Mouse (Mus musculus): ENCODE results near the gene Cyct.

DNA sequence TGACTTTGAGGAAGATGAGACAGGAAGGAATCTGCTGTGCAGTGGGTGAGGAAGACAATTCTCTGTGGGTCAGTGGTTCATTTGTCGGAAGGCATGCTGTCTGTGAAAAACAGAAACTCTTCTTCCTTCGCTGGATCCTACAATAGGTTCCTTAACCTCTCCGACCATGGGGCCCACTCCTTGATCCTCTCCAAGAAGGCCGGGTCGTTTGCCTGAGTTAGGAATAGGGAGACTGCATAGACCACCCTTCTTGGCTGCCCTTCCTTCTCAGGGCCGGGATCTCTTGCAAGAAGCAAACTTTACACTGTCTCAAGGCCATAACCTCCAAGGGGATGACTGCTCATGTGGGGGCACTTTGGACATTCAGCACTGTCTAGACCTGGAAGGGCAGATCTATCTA lies 41.0 kb downstream of the Cyct start:
- TF ChIP-seq EP300 (IDR thresholded peaks at IDR 0.05; ENCODE audit: low read depth) (no peak), CTCF (IDR thresholded peaks at IDR 0.05; ENCODE audit: low read depth) (no peak)
